Mouse (Mus musculus) forebrain, postnatal 0 days (tissue): ENCODE results near the gene Ephb4. TPM values are rescaled to one million over a fixed set of nuclear protein-coding genes. Genes with fewer than 3 reads are reported as not detected.
A peak's percentile ranks its signal among the peaks of the same experiment; 100 is the strongest.

Experiments
- ATAC-seq: fragments of 200-750 bp; cut with Nextera tagmentation; 2 replicates; pipeline ENCODE4 v1.8.0; 2017; ENCODE audit warnings: mild to moderate bottlenecking, moderate library complexity
- DNase-seq: peaks from one replicate; pipeline ENCODE4 v3.0.0-alpha.2; 2015
- H3K27ac ChIP-seq: fragments of 300-500 bp; sonication (generic); 2 replicates; pipeline ENCODE4 v1.5.1; 2014; ENCODE audit warnings: low read depth, mild to moderate bottlenecking, antibody characterized with exemption, low read length, moderate library complexity, mixed read lengths
- H3K27me3 ChIP-seq: fragments of 300-500 bp; sonication (generic); 2 replicates; pipeline ENCODE4 v1.6.1; 2014; ENCODE audit warnings: mild to moderate bottlenecking, low read length, mixed read lengths; ENCODE audit not compliant: insufficient read depth
- H3K36me3 ChIP-seq: fragments of 300-500 bp; sonication (generic); 2 replicates; pipeline ENCODE4 v1.6.1; 2014; ENCODE audit warnings: mild to moderate bottlenecking, moderate library complexity; ENCODE audit not compliant: insufficient read depth
- H3K4me1 ChIP-seq: fragments of 300-500 bp; sonication (generic); 2 replicates; pipeline ENCODE4 v1.6.1; 2014; ENCODE audit warnings: antibody characterized with exemption; ENCODE audit not compliant: insufficient read depth
- H3K4me2 ChIP-seq: fragments of 300-500 bp; sonication (generic); 2 replicates; pipeline ENCODE4 v1.6.1; 2014; ENCODE audit warnings: low read depth, mild to moderate bottlenecking, moderate library complexity
- H3K4me3 ChIP-seq: fragments of 300-500 bp; sonication (generic); 2 replicates; pipeline ENCODE4 v1.5.1; 2014; ENCODE audit warnings: low read depth, low read length, mixed read lengths
- H3K9ac ChIP-seq: fragments of 300-500 bp; sonication (generic); 2 replicates; pipeline ENCODE4 v1.6.1; 2014; ENCODE audit warnings: mild to moderate bottlenecking
- H3K9me3 ChIP-seq: fragments of 300-500 bp; sonication (generic); 2 replicates; pipeline ENCODE4 v1.6.1; 2016; ENCODE audit warnings: low read length
- CTCF ChIP-seq: sonication (generic); IDR thresholded peaks from 2 replicates; pipeline ENCODE4 v1.5.1; 2016; ENCODE audit warnings: antibody characterized with exemption, control low read depth, low read depth
- WGBS: fragments of 180-500 bp; shearing (Covaris S2); extraction: QIAGEN DNeasy Blood & Tissue Kit; methylation state at CpG from one replicate; pipeline ENCODE4 v1.1.7; 2014; 5-methylcytosine and 5-hydroxymethylcytosine counted together
- polyA plus RNA-seq: library from polyadenylated mRNA; unstranded; fragments of >200 nt; fragmentation: Nextera tagmentation; extraction: Ambion mirVana; gene quantifications from 2 replicates; pipeline ENCODE4 v1.2.1, GENCODE M21; 2015
- total RNA-seq: library from RNA; depleted of rRNA; stranded (reverse); fragments of >200 nt; gene quantifications from 2 replicates; pipeline ENCODE4 v1.2.3, GENCODE M21; 2014

The Ephb4 gene
- total and polyA plus RNA-seq, 2 experiments from 2014 or later, result 4.9 to 12.7 TPM

- Histone ChIP-seq H3K4me3 (no peak overlapping the region), H3K9me3 (no peaks in the 10 kb centered on the region), H3K36me3 (no peaks in the 10 kb centered on the region), H3K27ac (no peak overlapping the region), H3K4me2 (no peak overlapping the region), H3K27me3 (peaks cover 4% of the 10 kb centered on the region; the same call in 1 of the 2 replicates), H3K9ac (no peak overlapping the region), H3K4me1 (peaks cover 13% of the 10 kb centered on the region; the same call in 1 of the 2 replicates)
- no peak for TF ChIP-seq CTCF
- no peak for DNase-seq
- no peak for ATAC-seq
- WGBS, result 94% methylated on average over 5 of the region's 5 CpGs
These were observed 6.5 kb upstream of the Ephb4 start for GRCm38 (mm10) chr5:137343412-137343811.

- H3K27me3 ChIP-seq, result peaks cover 8% of the 10 kb centered on the region
- H3K9ac ChIP-seq, result no peak overlapping the region
- no peak for ATAC-seq
- DNase-seq, result no peak
- no peak overlapping the region for H3K27ac ChIP-seq
- H3K4me2 ChIP-seq, result no peak overlapping the region
- H3K4me3 ChIP-seq, result no peak overlapping the region
- no peaks in the 10 kb centered on the region for H3K9me3 ChIP-seq
- H3K36me3 ChIP-seq, result no peaks in the 10 kb centered on the region
- peaks cover 17% of the 10 kb centered on the region for H3K4me1 ChIP-seq
- TF ChIP-seq CTCF, result peak; percentile 33
These were observed 6.0 kb upstream of the Ephb4 start for GRCm38 (mm10) chr5:137343869-137344268.

- H3K4me1 ChIP-seq, result peaks cover 13% of the 10 kb centered on the region
- H3K9ac ChIP-seq, result no peak overlapping the region
- no peak overlapping the region for H3K4me3 ChIP-seq
- TF ChIP-seq CTCF, result no peak
- H3K27me3 ChIP-seq, result peaks cover 15% of the 10 kb centered on the region
- H3K4me2 ChIP-seq, result no peak overlapping the region
- H3K36me3 ChIP-seq, result no peaks in the 10 kb centered on the region
- no peak for DNase-seq
- H3K9me3 ChIP-seq, result no peaks in the 10 kb centered on the region
- no peak for ATAC-seq
- no peak overlapping the region for H3K27ac ChIP-seq
- 17% methylated on average over 9 of the region's 9 CpGs for WGBS
These were observed 4.1 kb upstream of the Ephb4 start for GRCm38 (mm10) chr5:137345821-137346220.

GRCm38 (mm10) chr5:137346388-137346787, 3.5 kb upstream of the Ephb4 start:
- peaks cover 15% of the 10 kb centered on the region for H3K27me3 ChIP-seq
- DNase-seq (no peak), ATAC-seq (no peak)
- H3K27ac ChIP-seq, result no peak overlapping the region
- no peak for TF ChIP-seq CTCF
- 89% methylated on average over 1 of the region's 1 CpGs for WGBS
- H3K4me1 ChIP-seq, result peaks cover 13% of the 10 kb centered on the region
- no peaks in the 10 kb centered on the region for H3K9me3 ChIP-seq
- no peak overlapping the region for H3K9ac ChIP-seq
- no peak overlapping the region for H3K4me3 ChIP-seq
- H3K36me3 ChIP-seq, result no peaks in the 10 kb centered on the region
- no peak overlapping the region for H3K4me2 ChIP-seq

- Histone ChIP-seq H3K4me1 (peaks cover 13% of the 10 kb centered on the region), H3K4me3 (no peak overlapping the region), H3K4me2 (no peak overlapping the region), H3K9ac (no peak overlapping the region), H3K9me3 (no peaks in the 10 kb centered on the region), H3K27me3 (peaks cover 15% of the 10 kb centered on the region), H3K36me3 (no peaks in the 10 kb centered on the region), H3K27ac (no peak overlapping the region)
- ATAC-seq (no peak), DNase-seq (no peak)
- WGBS, result 89% methylated on average over 4 of the region's 4 CpGs
- TF ChIP-seq CTCF, result no peak
These were observed 2.9 kb upstream of the Ephb4 start for GRCm38 (mm10) chr5:137346983-137347382.

GRCm38 (mm10) chr5:137347856-137348255, 2.1 kb upstream of the Ephb4 start:
- H3K4me2 ChIP-seq, result no peak overlapping the region
- no peak overlapping the region for H3K9ac ChIP-seq
- no peaks in the 10 kb centered on the region for H3K9me3 ChIP-seq
- DNase-seq, result no peak
- no peak overlapping the region for H3K4me3 ChIP-seq
- peaks cover 15% of the 10 kb centered on the region for H3K27me3 ChIP-seq
- H3K4me1 ChIP-seq, result peaks cover 13% of the 10 kb centered on the region
- ATAC-seq, result no peak
- no peak for TF ChIP-seq CTCF
- no peak overlapping the region for H3K27ac ChIP-seq
- WGBS, result 17% methylated on average over 7 of the region's 7 CpGs
- no peaks in the 10 kb centered on the region for H3K36me3 ChIP-seq

GRCm38 (mm10) chr5:137348482-137349383, 1.2 kb upstream of the Ephb4 start:
- peak overlapping the region; percentile 94 for H3K4me2 ChIP-seq
- H3K27ac ChIP-seq, result no peak overlapping the region
- ATAC-seq (no peak), DNase-seq (no peak)
- TF ChIP-seq CTCF, result no peak
- H3K9me3 ChIP-seq, result no peaks in the 10 kb centered on the region
- peaks cover 15% of the 10 kb centered on the region for H3K27me3 ChIP-seq
- peaks cover 13% of the 10 kb centered on the region for H3K4me1 ChIP-seq
- 1% methylated on average over 33 of the region's 33 CpGs for WGBS
- peak overlapping the region; percentile 22; the same call in 1 of the 2 replicates for H3K9ac ChIP-seq
- no peaks in the 10 kb centered on the region for H3K36me3 ChIP-seq
- peak overlapping the region; percentile 65 for H3K4me3 ChIP-seq
